Mouse (Mus musculus) forebrain, embryonic 14.5 days (tissue): ENCODE measurements at regions not wholly inside any gene's neighbourhood (a gene's known extent, or its start where the extent isn't known, plus 50 kb on each side); places are given as distances from the start of the nearest gene placed in this dataset.

ENCODE experiments used
- ATAC-seq: fragments of 200-750 bp; cut with Nextera tagmentation; 2 replicates; pipeline ENCODE4 v1.8.0; 2017; ENCODE audit warnings: mild to moderate bottlenecking, moderate library complexity
- DNase-seq: peaks from one replicate; pipeline ENCODE4 v3.0.0-alpha.2; 2015; ENCODE audit warnings: low spot score
- H3K27ac ChIP-seq: fragments of 300-500 bp; sonication (generic); 2 replicates; pipeline ENCODE4 v1.5.1; 2014; ENCODE audit warnings: low read depth, mild to moderate bottlenecking, control low read depth, low read length, moderate library complexity
- H3K27me3 ChIP-seq: fragments of 300-500 bp; sonication (generic); replicated peaks from 2 replicates; pipeline ENCODE4 v1.6.1; 2014; ENCODE audit warnings: low read length, control low read depth, mixed read lengths; ENCODE audit not compliant: control insufficient read depth, insufficient read depth
- H3K36me3 ChIP-seq: fragments of 300-500 bp; sonication (generic); 2 replicates; pipeline ENCODE4 v1.6.1; 2014; ENCODE audit warnings: low read length, control low read depth; ENCODE audit not compliant: control insufficient read depth, insufficient read depth
- H3K4me1 ChIP-seq: fragments of 300-500 bp; sonication (generic); 2 replicates; pipeline ENCODE4 v1.6.1; 2014; ENCODE audit warnings: antibody characterized with exemption, low read length, control low read depth; ENCODE audit not compliant: control insufficient read depth, insufficient read depth
- H3K4me2 ChIP-seq: fragments of 300-500 bp; sonication (generic); 2 replicates; pipeline ENCODE4 v1.6.1; 2014; ENCODE audit warnings: mild to moderate bottlenecking, control low read depth, low read length
- H3K4me3 ChIP-seq: fragments of 300-500 bp; sonication (generic); 2 replicates; pipeline ENCODE4 v1.5.1; 2014; ENCODE audit warnings: low read depth, low read length, control low read depth
- H3K9ac ChIP-seq: fragments of 300-500 bp; sonication (generic); 2 replicates; pipeline ENCODE4 v1.6.1; 2014; ENCODE audit warnings: mild to moderate bottlenecking, low read length, control low read depth, moderate library complexity
- H3K9me3 ChIP-seq: fragments of 300-500 bp; sonication (generic); replicated peaks from 2 replicates; pipeline ENCODE4 v1.6.1; 2016; ENCODE audit warnings: low read length, control low read depth, mixed read lengths; ENCODE audit not compliant: control insufficient read depth
- WGBS: fragments of 180-500 bp; shearing (Covaris S2); extraction: QIAGEN DNeasy Blood & Tissue Kit; methylation state at CpG from one replicate; pipeline ENCODE4 v1.1.7; 2014; 5-methylcytosine and 5-hydroxymethylcytosine counted together

GRCm38 (mm10) chr2:34088832-34089231 lies 201.1 kb upstream of the Mvb12b start:
- H3K4me3 ChIP-seq = no peak overlapping the region
- DNase-seq (no peak), ATAC-seq (no peak)
- no peaks in the 10 kb centered on the region for H3K27me3 ChIP-seq
- no peaks in the 10 kb centered on the region for H3K36me3 ChIP-seq
- H3K4me1 ChIP-seq = no peaks in the 10 kb centered on the region; the same call in 1 of the 2 replicates
- H3K4me2 ChIP-seq = no peak overlapping the region
- H3K27ac ChIP-seq = no peak overlapping the region
- H3K9ac ChIP-seq = no peak overlapping the region
- no peaks in the 10 kb centered on the region for H3K9me3 ChIP-seq
- WGBS = 57% methylated on average over 4 of the region's 4 CpGs

GRCm38 (mm10) chr2:34086130-34086529 lies 198.4 kb upstream of the Mvb12b start:
- H3K27me3 ChIP-seq = no peaks in the 10 kb centered on the region
- no peak overlapping the region for H3K4me3 ChIP-seq
- DNase-seq (peak; percentile 78), ATAC-seq (peak; percentile 79)
- no peaks in the 10 kb centered on the region; the same call in 1 of the 2 replicates for H3K4me1 ChIP-seq
- 36% methylated on average over 3 of the region's 3 CpGs for WGBS
- no peak overlapping the region for H3K4me2 ChIP-seq
- no peak overlapping the region for H3K9ac ChIP-seq
- H3K9me3 ChIP-seq = no peaks in the 10 kb centered on the region
- no peaks in the 10 kb centered on the region for H3K36me3 ChIP-seq
- no peak overlapping the region for H3K27ac ChIP-seq

- peak; percentile 77 for ATAC-seq
Observed at GRCm38 (mm10) chr2:34084513-34084912, 196.8 kb upstream of the Mvb12b start.

GRCm38 (mm10) chr2:34082486-34082885 lies 194.7 kb upstream of the Mvb12b start:
- H3K36me3 ChIP-seq = no peaks in the 10 kb centered on the region
- H3K9ac ChIP-seq = no peak overlapping the region
- no peak for ATAC-seq
- H3K4me2 ChIP-seq = no peak overlapping the region
- no peaks in the 10 kb centered on the region for H3K9me3 ChIP-seq
- no peak overlapping the region for H3K27ac ChIP-seq
- H3K4me3 ChIP-seq = no peak overlapping the region
- peaks cover 12% of the 10 kb centered on the region for H3K4me1 ChIP-seq
- WGBS = 83% methylated on average over 7 of the region's 7 CpGs
- DNase-seq = no peak
- H3K27me3 ChIP-seq = no peaks in the 10 kb centered on the region

More at GRCm38 (mm10) chr2:34084513-34084912, 196.8 kb upstream of the Mvb12b start:
- no peak overlapping the region for H3K27ac ChIP-seq
- no peak overlapping the region for H3K4me2 ChIP-seq
- H3K4me3 ChIP-seq = no peak overlapping the region
- H3K27me3 ChIP-seq = no peaks in the 10 kb centered on the region
- H3K4me1 ChIP-seq = no peaks in the 10 kb centered on the region; the same call in 1 of the 2 replicates
- 65% methylated on average over 1 of the region's 1 CpGs for WGBS
- H3K9me3 ChIP-seq = no peaks in the 10 kb centered on the region
- peak; percentile 68 for DNase-seq
- no peaks in the 10 kb centered on the region for H3K36me3 ChIP-seq
- no peak overlapping the region for H3K9ac ChIP-seq

- H3K4me3 ChIP-seq = no peak overlapping the region
- H3K4me2 ChIP-seq = no peak overlapping the region
- no peak overlapping the region for H3K27ac ChIP-seq
- H3K9me3 ChIP-seq = no peaks in the 10 kb centered on the region
- ATAC-seq (no peak), DNase-seq (peak; percentile 10)
- H3K4me1 ChIP-seq = peaks cover 12% of the 10 kb centered on the region
- H3K27me3 ChIP-seq = no peaks in the 10 kb centered on the region
- no peaks in the 10 kb centered on the region for H3K36me3 ChIP-seq
- H3K9ac ChIP-seq = no peak overlapping the region
- WGBS = 15% methylated on average over 3 of the region's 3 CpGs
Observed at GRCm38 (mm10) chr2:34080176-34080575, 192.4 kb upstream of the Mvb12b start.

- H3K36me3 ChIP-seq = no peaks in the 10 kb centered on the region
- no peak overlapping the region for H3K27ac ChIP-seq
- H3K9me3 ChIP-seq = no peaks in the 10 kb centered on the region
- H3K4me3 ChIP-seq = no peak overlapping the region
- no peak overlapping the region for H3K4me2 ChIP-seq
- WGBS = 82% methylated on average over 12 of the region's 12 CpGs
- H3K9ac ChIP-seq = no peak overlapping the region
- H3K27me3 ChIP-seq = no peaks in the 10 kb centered on the region
- DNase-seq = no peak
- no peak for ATAC-seq
- peaks cover 12% of the 10 kb centered on the region for H3K4me1 ChIP-seq
Observed at GRCm38 (mm10) chr2:34079282-34079681, 191.5 kb upstream of the Mvb12b start.

- ATAC-seq = peak; percentile 12; the same call in 1 of the 2 replicates
- DNase-seq = no peak
- WGBS = 64% methylated on average over 4 of the region's 4 CpGs
Observed at GRCm38 (mm10) chr2:34078875-34079262, 191.1 kb upstream of the Mvb12b start.

GRCm38 (mm10) chr2:34078248-34078874 lies 190.6 kb upstream of the Mvb12b start:
- Histone ChIP-seq H3K9ac (no peak overlapping the region), H3K9me3 (no peaks in the 10 kb centered on the region), H3K4me1 (peaks cover 12% of the 10 kb centered on the region), H3K27ac (no peak overlapping the region), H3K4me2 (no peak overlapping the region), H3K27me3 (no peaks in the 10 kb centered on the region), H3K36me3 (no peaks in the 10 kb centered on the region), H3K4me3 (no peak overlapping the region)
- peak; percentile 73 for ATAC-seq
- WGBS = 61% methylated on average over 3 of the region's 3 CpGs
- DNase-seq = peak; percentile 69

More at GRCm38 (mm10) chr2:34078875-34079262, 191.1 kb upstream of the Mvb12b start:
- no peaks in the 10 kb centered on the region for H3K36me3 ChIP-seq
- no peaks in the 10 kb centered on the region for H3K27me3 ChIP-seq
- H3K9me3 ChIP-seq = no peaks in the 10 kb centered on the region
- H3K4me2 ChIP-seq = no peak overlapping the region
- H3K4me3 ChIP-seq = no peak overlapping the region
- peaks cover 12% of the 10 kb centered on the region for H3K4me1 ChIP-seq
- no peak overlapping the region for H3K27ac ChIP-seq
- H3K9ac ChIP-seq = no peak overlapping the region

- Histone ChIP-seq H3K4me3 (no peak overlapping the region), H3K27ac (no peak overlapping the region), H3K27me3 (no peaks in the 10 kb centered on the region), H3K4me1 (peaks cover 12% of the 10 kb centered on the region), H3K9me3 (no peaks in the 10 kb centered on the region), H3K4me2 (no peak overlapping the region), H3K36me3 (no peaks in the 10 kb centered on the region), H3K9ac (no peak overlapping the region)
- WGBS = 81% methylated on average over 4 of the region's 4 CpGs
- DNase-seq (no peak), ATAC-seq (no peak)
Observed at GRCm38 (mm10) chr2:34076346-34076745, 188.6 kb upstream of the Mvb12b start.
